Mouse (Mus musculus): ENCODE measurements at regions not wholly inside any gene's neighbourhood (a gene's known extent, or its start where the extent isn't known, plus 50 kb on each side); places are given as distances from the start of the nearest gene placed in this dataset.

- TF ChIP-seq CTCF (IDR thresholded peaks at IDR 0.05; ENCODE audit: low read depth) (no peak), EP300 (IDR thresholded peaks at IDR 0.05; ENCODE audit: low read depth) (no peak)
These were observed 225.6 kb upstream of the Hand2 start for GRCm38 (mm10) chr8:57095169-57095568.

All from heart, postnatal 0 days (tissue).